Mouse (Mus musculus) G1E (cell line): ENCODE measurements around the gene Drap1.

Source experiments
- CTCF ChIP-seq: IDR thresholded peaks from 2 replicates; pipeline ENCODE4 v1.5.1; 2012; ENCODE audit warnings: low read depth, low read length, inconsistent platforms, mixed read lengths
- GATA1 ChIP-seq: IDR thresholded peaks from 2 replicates; pipeline ENCODE4 v1.6.1; 2012; ENCODE audit warnings: borderline replicate concordance, low read length, inconsistent platforms, mixed read lengths
- POLR2AphosphoS5 ChIP-seq: IDR thresholded peaks from 2 replicates; pipeline ENCODE4 v1.6.1; 2012; ENCODE audit warnings: low read depth, low read length, inconsistent platforms; ENCODE audit not compliant: insufficient replicate concordance

GRCm38 (mm10) chr19:5408057-5409001 is 16.4 kb downstream of the Drap1 start:
- TF ChIP-seq CTCF (no peak), POLR2AphosphoS5 (no peak), GATA1 (no peak)
